Mouse (Mus musculus): ENCODE data around the gene Dnah2. TPM values are rescaled to one million over a fixed set of nuclear protein-coding genes. Genes with fewer than 3 reads are reported as not detected.

Gene Dnah2
- polyA plus RNA-seq, 1 experiment, result 1.2 TPM

DNA sequence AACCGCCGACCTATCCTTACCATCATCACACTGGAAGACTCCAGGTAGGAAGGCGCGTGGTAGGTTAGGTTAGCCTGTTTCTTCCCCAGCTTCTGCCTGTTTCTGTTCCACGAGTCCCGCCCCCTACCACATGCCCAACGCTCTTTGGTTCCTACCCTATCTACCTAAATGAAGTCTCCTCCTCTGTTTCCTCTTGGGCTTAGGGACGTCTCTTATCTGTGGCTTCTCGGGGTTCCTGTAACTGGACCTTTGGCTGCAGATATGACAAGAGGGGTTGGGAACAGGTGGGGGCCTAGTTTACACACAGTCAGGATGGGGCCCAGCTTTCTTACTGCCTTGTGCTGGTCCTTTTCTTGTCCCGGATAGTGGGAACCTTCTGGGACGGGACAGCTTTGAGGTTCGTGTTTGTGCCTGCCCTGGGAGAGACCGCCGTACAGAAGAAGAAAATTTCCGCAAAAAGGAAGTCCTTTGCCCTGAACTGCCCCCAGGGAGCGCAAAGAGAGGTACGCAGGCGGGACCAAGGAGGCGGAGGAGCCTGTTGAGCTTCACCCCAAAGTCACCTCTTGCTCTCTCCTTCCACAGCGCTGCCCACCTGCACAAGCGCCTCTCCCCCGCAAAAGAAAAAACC, 40.4 kb upstream of the Dnah2 start:
- Histone ChIP-seq H3K36me3 (ENCODE audit: control insufficient read depth, insufficient read depth, low read length, poor library complexity, severe bottlenecking) (peaks cover 54% of the 10 kb centered on the region), H3K9me3 (replicated peaks; ENCODE audit: control insufficient read depth, insufficient read depth, low read length, poor library complexity, severe bottlenecking) (no peaks in the 10 kb centered on the region), H3K4me3 (ENCODE audit: low read depth, low read length) (no peak overlapping the region), H3K27me3 (ENCODE audit: control insufficient read depth, insufficient read depth, low read length, poor library complexity, severe bottlenecking) (no peaks in the 10 kb centered on the region), H3K9ac (ENCODE audit: low read depth, poor library complexity, severe bottlenecking) (no peak overlapping the region), H3K27ac (ENCODE audit: insufficient read depth, low read length) (no peak overlapping the region), H3K4me1 (ENCODE audit: control insufficient read depth, insufficient read depth, low read length) (peaks cover 2% of the 10 kb centered on the region)
- TF ChIP-seq CTCF (IDR thresholded peaks at IDR 0.05; ENCODE audit: low read depth, low read length), result no peak
- TF ChIP-seq POLR2A (IDR thresholded peaks at IDR 0.05; ENCODE audit: insufficient read depth, low read length), result no peak
- no peak for TF ChIP-seq EP300 (IDR thresholded peaks at IDR 0.05; ENCODE audit: insufficient read depth, low read depth, low read length)

DNA sequence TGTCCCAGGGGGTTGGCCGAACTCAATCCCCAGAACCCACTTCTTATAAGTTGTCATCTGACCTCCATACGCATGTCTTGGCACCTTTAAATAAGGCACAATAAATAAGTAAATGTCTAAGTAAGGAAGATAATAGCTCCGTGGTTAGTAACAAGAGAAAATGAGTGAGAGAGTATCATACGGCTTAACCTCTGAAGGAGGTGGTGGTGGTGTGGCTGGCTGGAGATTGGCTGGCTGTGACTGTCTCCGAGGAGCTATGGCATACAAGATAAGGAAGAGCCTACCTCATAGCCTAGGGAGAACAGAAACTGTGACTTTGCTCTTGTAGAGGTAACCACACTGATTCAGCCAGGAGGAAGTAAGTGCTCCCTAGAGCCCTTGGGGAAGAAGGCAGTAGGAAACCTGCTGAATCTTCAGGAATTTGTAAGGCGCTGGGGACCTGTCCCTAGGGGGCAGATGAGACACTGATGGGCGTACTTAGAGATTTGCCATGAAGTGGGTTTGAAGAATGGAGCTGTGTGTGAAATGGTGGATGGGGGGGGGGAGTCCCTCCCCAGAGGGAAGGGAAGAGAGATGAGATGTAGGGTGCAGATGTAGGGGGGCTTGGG, 36.9 kb upstream of the Dnah2 start:
- Histone ChIP-seq H3K4me1 (ENCODE audit: control insufficient read depth, insufficient read depth, low read length) (peaks cover 2% of the 10 kb centered on the region), H3K36me3 (ENCODE audit: control insufficient read depth, insufficient read depth, low read length, poor library complexity, severe bottlenecking) (peaks cover 45% of the 10 kb centered on the region), H3K9me3 (replicated peaks; ENCODE audit: control insufficient read depth, insufficient read depth, low read length, poor library complexity, severe bottlenecking) (no peaks in the 10 kb centered on the region), H3K27me3 (ENCODE audit: control insufficient read depth, insufficient read depth, low read length, poor library complexity, severe bottlenecking) (no peaks in the 10 kb centered on the region), H3K9ac (ENCODE audit: low read depth, poor library complexity, severe bottlenecking) (no peak overlapping the region), H3K4me3 (ENCODE audit: low read depth, low read length) (no peak overlapping the region), H3K27ac (ENCODE audit: insufficient read depth, low read length) (peak overlapping the region; percentile 14; the same call in 1 of the 2 replicates)
- TF ChIP-seq POLR2A (IDR thresholded peaks at IDR 0.05; ENCODE audit: insufficient read depth, low read length) (no peak), EP300 (IDR thresholded peaks at IDR 0.05; ENCODE audit: insufficient read depth, low read depth, low read length) (no peak), CTCF (IDR thresholded peaks at IDR 0.05; ENCODE audit: low read depth, low read length) (no peak)

DNA sequence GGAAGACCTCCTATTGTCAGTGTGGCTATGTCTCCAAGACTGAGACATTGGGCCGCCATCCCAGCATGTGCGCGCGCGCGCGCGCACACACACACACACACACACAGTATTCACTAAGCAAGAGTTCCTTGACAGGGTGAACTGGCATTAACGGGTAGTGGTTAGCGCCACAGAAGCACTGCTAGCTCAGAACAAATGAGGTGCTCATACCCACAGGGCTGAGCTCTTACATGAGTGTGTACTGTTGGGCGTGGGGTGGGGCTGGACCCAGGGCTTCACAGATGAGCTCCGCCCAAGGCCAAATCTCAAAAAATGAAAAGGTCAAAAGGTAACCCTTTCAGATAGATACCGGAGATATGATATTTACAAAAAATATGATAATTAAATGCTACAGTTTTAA, 36.0 kb upstream of the Dnah2 start:
- no peak for TF ChIP-seq CTCF (IDR thresholded peaks at IDR 0.05; ENCODE audit: low read depth, low read length)

GRCm38 (mm10) chr11:69584008-69584407, 35.1 kb upstream of the Dnah2 start:
- peak overlapping the region; percentile 15 for H3K27ac ChIP-seq (ENCODE audit: insufficient read depth, low read length)
- peak overlapping the region; percentile 13; the same call in 1 of the 2 replicates for H3K4me3 ChIP-seq (ENCODE audit: low read depth, low read length)
- peaks cover 27% of the 10 kb centered on the region for H3K36me3 ChIP-seq (ENCODE audit: control insufficient read depth, insufficient read depth, low read length, poor library complexity, severe bottlenecking)

More for the DNA sequence above, 36.0 kb upstream of the Dnah2 start:
- Histone ChIP-seq H3K9ac (ENCODE audit: low read depth, poor library complexity, severe bottlenecking) (peak overlapping the region; percentile 46; the same call in 1 of the 2 replicates), H3K4me3 (ENCODE audit: low read depth, low read length) (no peak overlapping the region), H3K27ac (ENCODE audit: insufficient read depth, low read length) (0 out of 2 replicates have a peak overlapping the region, but pooled peaks have one; percentile 15), H3K36me3 (ENCODE audit: control insufficient read depth, insufficient read depth, low read length, poor library complexity, severe bottlenecking) (peaks cover 37% of the 10 kb centered on the region), H3K9me3 (replicated peaks; ENCODE audit: control insufficient read depth, insufficient read depth, low read length, poor library complexity, severe bottlenecking) (no peaks in the 10 kb centered on the region), H3K4me1 (ENCODE audit: control insufficient read depth, insufficient read depth, low read length) (peaks cover 2% of the 10 kb centered on the region), H3K27me3 (ENCODE audit: control insufficient read depth, insufficient read depth, low read length, poor library complexity, severe bottlenecking) (no peaks in the 10 kb centered on the region)

DNA sequence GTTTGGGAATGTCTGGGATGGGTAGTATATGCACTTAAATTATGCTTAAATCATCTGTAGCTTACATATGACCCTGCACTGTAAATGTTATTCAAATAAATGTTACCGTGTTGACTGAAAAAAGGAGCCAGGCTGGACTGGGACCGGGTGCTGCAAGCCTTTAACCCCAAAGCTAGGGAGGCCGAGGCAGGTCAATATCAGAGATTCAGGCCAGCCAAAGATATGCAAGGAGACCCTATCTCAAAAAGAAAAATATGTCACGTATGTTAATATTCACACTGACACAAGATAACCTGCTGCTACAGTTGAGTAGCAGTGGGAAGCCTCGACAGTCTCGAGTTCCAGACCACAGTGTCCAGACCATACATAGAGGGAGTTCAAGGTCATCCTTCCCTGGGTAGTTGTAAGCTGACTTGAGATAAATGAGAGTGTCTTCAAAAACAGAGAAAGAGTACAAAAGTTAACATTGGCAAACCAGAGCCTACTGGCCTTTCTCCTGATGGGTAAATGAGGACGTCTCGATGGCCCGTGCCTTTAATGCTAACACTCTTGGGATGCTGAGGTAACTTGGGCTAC, 33.4 kb upstream of the Dnah2 start:
- peaks cover 2% of the 10 kb centered on the region for H3K4me1 ChIP-seq (ENCODE audit: control insufficient read depth, insufficient read depth, low read length)
- H3K27ac ChIP-seq (ENCODE audit: insufficient read depth, low read length), result peak overlapping the region; percentile 99
- H3K27me3 ChIP-seq (ENCODE audit: control insufficient read depth, insufficient read depth, low read length, poor library complexity, severe bottlenecking), result no peaks in the 10 kb centered on the region
- H3K4me3 ChIP-seq (ENCODE audit: low read depth, low read length), result peak overlapping the region; percentile 59
- peaks cover 15% of the 10 kb centered on the region for H3K36me3 ChIP-seq (ENCODE audit: control insufficient read depth, insufficient read depth, low read length, poor library complexity, severe bottlenecking)
- no peaks in the 10 kb centered on the region for H3K9me3 ChIP-seq (replicated peaks; ENCODE audit: control insufficient read depth, insufficient read depth, low read length, poor library complexity, severe bottlenecking)
- no peak for TF ChIP-seq POLR2A (IDR thresholded peaks at IDR 0.05; ENCODE audit: insufficient read depth, low read length)
- TF ChIP-seq CTCF (IDR thresholded peaks at IDR 0.05; ENCODE audit: low read depth, low read length), result no peak
- TF ChIP-seq EP300 (IDR thresholded peaks at IDR 0.05; ENCODE audit: insufficient read depth, low read depth, low read length), result 0 out of 2 replicates have a peak, but pooled peaks have one; percentile 28
- peak overlapping the region; percentile 45 for H3K9ac ChIP-seq (ENCODE audit: low read depth, poor library complexity, severe bottlenecking)

More at GRCm38 (mm10) chr11:69584008-69584407, 35.1 kb upstream of the Dnah2 start:
- Histone ChIP-seq H3K4me1 (ENCODE audit: control insufficient read depth, insufficient read depth, low read length) (peaks cover 2% of the 10 kb centered on the region), H3K9ac (ENCODE audit: low read depth, poor library complexity, severe bottlenecking) (peak overlapping the region; percentile 46), H3K9me3 (replicated peaks; ENCODE audit: control insufficient read depth, insufficient read depth, low read length, poor library complexity, severe bottlenecking) (no peaks in the 10 kb centered on the region), H3K27me3 (ENCODE audit: control insufficient read depth, insufficient read depth, low read length, poor library complexity, severe bottlenecking) (no peaks in the 10 kb centered on the region)
- TF ChIP-seq CTCF (IDR thresholded peaks at IDR 0.05; ENCODE audit: low read depth, low read length), result no peak
- no peak for TF ChIP-seq EP300 (IDR thresholded peaks at IDR 0.05; ENCODE audit: insufficient read depth, low read depth, low read length)
- no peak for TF ChIP-seq POLR2A (IDR thresholded peaks at IDR 0.05; ENCODE audit: insufficient read depth, low read length)

GRCm38 (mm10) chr11:69581814-69582213, 32.9 kb upstream of the Dnah2 start:
- H3K4me3 ChIP-seq (ENCODE audit: low read depth, low read length), result peak overlapping the region; percentile 96
- TF ChIP-seq EP300 (IDR thresholded peaks at IDR 0.05; ENCODE audit: insufficient read depth, low read depth, low read length) (peak; percentile 94), CTCF (IDR thresholded peaks at IDR 0.05; ENCODE audit: low read depth, low read length) (no peak)
- H3K9me3 ChIP-seq (replicated peaks; ENCODE audit: control insufficient read depth, insufficient read depth, low read length, poor library complexity, severe bottlenecking), result no peaks in the 10 kb centered on the region
- peak overlapping the region; percentile 92 for H3K9ac ChIP-seq (ENCODE audit: low read depth, poor library complexity, severe bottlenecking)
- no peaks in the 10 kb centered on the region for H3K27me3 ChIP-seq (ENCODE audit: control insufficient read depth, insufficient read depth, low read length, poor library complexity, severe bottlenecking)
- peaks cover 4% of the 10 kb centered on the region for H3K4me1 ChIP-seq (ENCODE audit: control insufficient read depth, insufficient read depth, low read length)
- H3K27ac ChIP-seq (ENCODE audit: insufficient read depth, low read length), result peak overlapping the region; percentile 100
- H3K36me3 ChIP-seq (ENCODE audit: control insufficient read depth, insufficient read depth, low read length, poor library complexity, severe bottlenecking), result peaks cover 15% of the 10 kb centered on the region

Data from ES-Bruce4 (cell line).